Mouse (Mus musculus): Measurements from ENCODE around the gene Cct5. TPM values are rescaled to one million over a fixed set of nuclear protein-coding genes. Genes with fewer than 3 reads are reported as not detected.

The Cct5 gene
- polyA plus RNA-seq, 1 experiment from 2014 or later = 504 TPM

DNA sequence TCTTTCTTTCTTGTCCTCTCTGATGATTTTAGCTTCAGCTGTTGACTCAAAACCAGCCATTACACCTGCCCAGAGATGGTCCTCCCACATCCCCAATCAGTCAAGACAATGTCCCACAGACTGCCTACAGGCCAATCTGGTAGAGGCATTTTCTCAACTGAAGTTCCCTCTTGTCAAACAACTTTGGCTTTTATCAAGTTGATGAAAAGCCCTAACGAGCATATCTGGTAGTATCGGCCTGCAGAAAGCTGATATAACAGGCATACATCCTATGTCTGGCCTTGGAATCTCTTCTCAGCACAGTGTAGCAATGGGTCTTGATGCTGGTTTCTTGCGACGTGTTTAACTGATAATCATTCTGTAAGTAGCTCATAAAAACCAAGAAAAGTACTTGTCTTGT is 28.3 kb downstream of the Cct5 start:
- H3K27me3 ChIP-seq (replicated peaks) = no peaks in the 10 kb centered on the region

DNA sequence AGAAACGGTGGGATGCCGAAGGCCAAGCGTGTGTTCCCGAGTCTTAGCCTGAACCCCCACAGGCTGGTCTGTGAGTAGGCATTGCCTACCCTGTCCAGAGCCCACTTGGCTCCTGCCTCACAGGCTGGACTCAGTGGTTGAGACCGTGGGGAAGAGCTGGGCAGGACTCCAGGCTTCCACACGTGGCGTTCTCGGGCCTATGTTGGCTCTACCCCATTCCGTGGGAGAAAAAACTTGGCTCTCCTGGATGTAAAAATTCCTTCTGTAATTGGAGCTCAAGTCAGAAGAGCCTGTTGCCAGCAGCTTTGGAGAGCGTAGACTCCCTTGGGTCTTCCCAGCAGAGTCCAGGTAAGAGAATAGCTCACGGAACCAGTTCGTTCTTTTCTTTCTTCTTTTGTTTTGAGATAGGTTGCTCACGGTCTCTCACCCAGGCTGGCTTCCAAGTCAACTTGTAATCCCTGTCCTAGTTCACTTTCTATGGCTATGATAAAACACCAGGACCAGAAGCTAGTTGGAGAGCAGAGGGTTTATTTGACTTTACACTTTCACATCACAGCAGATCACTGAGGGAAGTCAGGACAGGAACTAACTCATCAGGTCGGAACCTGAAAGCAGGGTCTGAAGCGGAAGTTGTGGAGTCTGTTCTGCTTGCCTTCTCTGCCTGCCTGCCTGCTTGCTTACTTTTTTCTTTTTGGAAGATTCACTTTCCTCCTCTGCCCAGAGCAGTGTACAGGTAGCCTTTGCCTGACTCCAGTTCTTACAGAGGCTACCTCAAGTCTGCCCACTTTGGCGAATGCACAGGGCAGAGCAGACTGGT is 29.5 kb downstream of the Cct5 start:
- Histone ChIP-seq H3K4me1 (no peaks in the 10 kb centered on the region), H3K9me3 (no peaks in the 10 kb centered on the region), H3K27me3 (replicated peaks) (no peaks in the 10 kb centered on the region), H3K9ac (no peak overlapping the region), H3K4me2 (no peak overlapping the region), H3K27ac (no peak overlapping the region), H3K4me3 (no peak overlapping the region), H3K36me3 (replicated peaks) (no peaks in the 10 kb centered on the region)
- ATAC-seq (replicated peaks) = no peak
- WGBS = 84% methylated on average over 16 of the region's 16 CpGs

More for the DNA sequence above, 28.3 kb downstream of the Cct5 start:
- Histone ChIP-seq H3K4me1 (no peaks in the 10 kb centered on the region), H3K27ac (no peak overlapping the region), H3K9me3 (no peaks in the 10 kb centered on the region), H3K9ac (no peak overlapping the region), H3K4me2 (no peak overlapping the region), H3K36me3 (replicated peaks) (no peaks in the 10 kb centered on the region), H3K4me3 (no peak overlapping the region)
- no peak for ATAC-seq (replicated peaks)
- 90% methylated on average over 4 of the region's 4 CpGs for WGBS

DNA sequence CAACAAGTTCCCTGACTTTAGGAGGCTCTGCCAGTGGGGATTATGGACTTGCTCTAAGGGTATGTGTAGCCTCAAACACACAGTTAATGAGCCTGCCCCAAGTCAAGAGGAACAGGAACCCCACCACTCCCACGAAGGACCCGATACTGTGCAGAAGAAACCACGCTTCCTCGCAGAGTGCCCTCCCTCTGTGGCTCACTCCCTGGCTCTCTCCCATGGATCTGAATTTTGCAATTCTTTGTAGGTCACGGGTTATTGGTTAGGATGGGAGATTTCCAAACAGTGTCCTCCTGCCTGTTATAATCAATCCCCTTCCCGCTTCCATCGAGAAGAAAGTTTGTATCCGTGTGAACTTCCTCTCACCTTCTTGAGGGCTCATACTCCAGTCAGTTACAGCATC is 30.6 kb downstream of the Cct5 start:
- 94% methylated on average over 8 of the region's 8 CpGs for WGBS
- Histone ChIP-seq H3K27me3 (replicated peaks) (no peaks in the 10 kb centered on the region), H3K9ac (no peak overlapping the region), H3K36me3 (replicated peaks) (no peaks in the 10 kb centered on the region), H3K27ac (no peak overlapping the region), H3K9me3 (no peaks in the 10 kb centered on the region), H3K4me1 (no peaks in the 10 kb centered on the region), H3K4me2 (no peak overlapping the region), H3K4me3 (no peak overlapping the region)
- ATAC-seq (replicated peaks) = no peak

DNA sequence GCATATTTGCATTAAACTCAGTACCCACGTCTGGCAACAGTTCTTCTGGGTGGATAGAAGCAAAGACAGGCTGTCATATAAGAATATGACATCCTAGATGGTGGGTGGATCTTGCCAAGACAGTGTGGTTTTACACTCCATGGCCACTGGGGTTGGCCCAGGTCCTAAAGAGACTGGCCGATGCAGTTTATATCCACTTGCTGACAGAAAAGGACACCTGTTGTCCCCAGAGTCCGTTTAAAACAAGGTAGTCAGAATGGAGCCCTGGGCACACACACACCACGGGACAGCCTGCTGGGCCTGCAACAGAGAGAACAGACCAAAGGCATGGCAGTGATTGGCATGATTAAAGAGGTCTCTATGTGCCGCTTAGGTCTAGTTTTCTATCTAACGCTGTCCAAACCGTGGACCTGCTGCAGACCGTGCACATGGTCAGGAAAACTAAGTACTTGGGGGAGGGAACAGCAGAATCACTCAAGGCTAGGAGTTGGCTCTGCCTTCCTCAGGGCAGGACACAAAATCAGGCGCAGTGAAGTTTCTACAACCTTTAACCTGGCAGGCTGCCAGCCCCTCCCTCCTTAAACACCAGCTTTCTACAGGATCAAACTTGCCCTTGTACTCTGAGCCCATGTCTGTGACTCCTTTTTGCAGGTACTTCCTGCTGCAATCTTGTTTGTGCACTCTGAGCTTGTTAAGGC is 32.1 kb downstream of the Cct5 start:
- Histone ChIP-seq H3K4me2 (no peak overlapping the region), H3K27ac (no peak overlapping the region), H3K27me3 (replicated peaks) (no peaks in the 10 kb centered on the region), H3K4me3 (no peak overlapping the region), H3K9ac (no peak overlapping the region), H3K4me1 (no peaks in the 10 kb centered on the region), H3K9me3 (no peaks in the 10 kb centered on the region), H3K36me3 (replicated peaks) (no peaks in the 10 kb centered on the region)
- no peak for ATAC-seq (replicated peaks)
- 73% methylated on average over 9 of the region's 9 CpGs for WGBS

DNA sequence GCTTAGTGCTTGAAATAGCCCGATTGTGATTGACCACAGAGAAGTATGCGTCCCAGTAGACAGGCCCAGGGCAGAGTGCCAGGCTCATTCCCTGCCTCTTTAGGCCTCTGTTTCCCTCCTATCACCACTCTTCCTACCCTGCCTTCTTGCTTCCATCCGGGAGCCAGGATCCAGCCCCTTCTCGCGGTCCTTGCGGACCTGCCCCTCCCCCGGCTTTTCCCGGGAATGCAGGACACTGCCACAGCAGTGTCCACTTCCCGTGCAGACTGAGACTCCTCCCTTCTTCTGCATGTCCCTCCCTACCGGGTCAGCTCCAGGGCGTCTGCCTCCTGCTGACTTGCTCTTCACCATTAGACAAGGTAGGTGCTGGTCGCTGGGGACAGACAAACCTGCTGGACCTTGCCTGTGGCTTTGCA is 33.0 kb downstream of the Cct5 start:
- WGBS = 26% methylated on average over 12 of the region's 12 CpGs
- Histone ChIP-seq H3K9me3 (no peaks in the 10 kb centered on the region), H3K4me1 (no peaks in the 10 kb centered on the region), H3K36me3 (replicated peaks) (no peaks in the 10 kb centered on the region), H3K9ac (no peak overlapping the region), H3K27ac (no peak overlapping the region), H3K4me3 (no peak overlapping the region), H3K4me2 (no peak overlapping the region), H3K27me3 (replicated peaks) (no peaks in the 10 kb centered on the region)
- no peak for ATAC-seq (replicated peaks)

DNA sequence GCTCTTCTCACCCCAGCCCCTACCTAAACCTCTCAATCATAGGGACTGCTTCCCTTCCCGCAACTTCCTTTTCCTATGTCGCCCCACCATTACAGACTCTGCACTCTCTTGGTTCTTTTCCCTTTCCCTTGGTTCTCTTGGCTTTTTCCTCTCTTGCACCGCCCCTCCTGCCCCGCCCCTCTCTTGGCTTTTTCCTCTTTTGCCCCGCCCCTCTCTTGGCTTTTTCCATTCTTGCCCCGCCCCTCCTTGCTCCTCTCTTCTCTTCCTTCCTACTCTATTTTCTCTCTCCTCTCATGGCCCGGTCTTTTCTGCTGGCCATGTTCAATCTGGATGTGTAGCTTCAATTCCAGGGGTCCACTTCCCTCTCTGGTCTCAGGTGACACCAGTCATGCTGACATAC is 34.2 kb downstream of the Cct5 start:
- 73% methylated on average over 7 of the region's 7 CpGs for WGBS

DNA sequence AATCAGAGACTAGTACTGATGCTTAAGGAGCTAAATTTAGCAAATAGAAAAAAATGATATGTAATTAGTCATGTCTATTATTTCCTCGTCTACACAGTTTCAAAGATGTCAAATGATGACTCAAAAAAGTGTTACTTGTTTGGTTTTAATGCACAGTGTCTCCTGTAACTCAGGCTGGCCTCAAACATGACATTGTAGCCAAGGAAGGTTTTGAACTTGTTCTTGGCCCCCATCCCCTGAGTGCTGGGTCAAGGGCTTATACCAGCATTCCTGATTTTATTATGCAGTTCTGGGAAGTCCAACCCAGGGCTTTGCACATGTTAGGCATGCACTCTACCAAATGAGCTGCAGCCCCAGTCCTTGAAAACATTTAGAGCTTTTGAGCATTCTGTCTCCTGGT is 35.8 kb downstream of the Cct5 start:
- no peak for ATAC-seq (replicated peaks)

More for the DNA sequence above, 34.2 kb downstream of the Cct5 start:
- H3K4me2 ChIP-seq = no peak overlapping the region
- H3K4me1 ChIP-seq = no peaks in the 10 kb centered on the region
- no peak for ATAC-seq (replicated peaks)
- no peaks in the 10 kb centered on the region for H3K27me3 ChIP-seq (replicated peaks)
- no peak overlapping the region for H3K4me3 ChIP-seq
- no peaks in the 10 kb centered on the region for H3K36me3 ChIP-seq (replicated peaks)
- H3K9me3 ChIP-seq = no peaks in the 10 kb centered on the region
- no peak overlapping the region for H3K27ac ChIP-seq
- no peak overlapping the region for H3K9ac ChIP-seq

DNA sequence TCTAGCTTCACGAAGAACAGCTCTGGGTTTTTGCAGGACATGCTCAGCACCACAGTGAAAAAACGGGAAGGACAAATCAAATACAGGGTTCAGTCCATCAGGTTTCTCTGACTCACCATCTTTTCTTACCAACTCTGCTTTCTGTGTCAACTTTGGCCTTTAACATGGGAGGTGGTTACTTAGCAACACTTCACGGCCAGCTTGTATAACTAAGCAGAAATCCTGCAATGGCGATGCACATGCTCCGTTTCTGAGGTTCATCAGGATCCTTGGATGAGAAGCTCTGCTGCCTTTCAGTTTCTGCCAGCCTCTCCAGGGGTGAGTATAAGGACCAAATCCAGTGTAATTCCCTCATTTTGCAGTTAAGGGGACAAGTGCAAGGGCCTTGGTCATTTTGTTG is 36.4 kb downstream of the Cct5 start, which contains the start of gene Cmbl:
Gene Cmbl, plus strand, starts transcription at position 206 of the 400 bp plus-strand sequence.
- no peaks in the 10 kb centered on the region for H3K4me1 ChIP-seq
- no peak within 1 kb of the TSS for H3K27ac ChIP-seq
- H3K36me3 ChIP-seq (replicated peaks) = no peaks in the 10 kb centered on the region
- ATAC-seq (replicated peaks) = no peak
- H3K4me3 ChIP-seq = no peak within 1 kb of the TSS
- 66% methylated on average over 5 of the region's 5 CpGs for WGBS
- no peak within 1 kb of the TSS for H3K4me2 ChIP-seq
- no peaks in the 10 kb centered on the region for H3K9me3 ChIP-seq
- H3K9ac ChIP-seq = no peak within 1 kb of the TSS
- no peaks in the 10 kb centered on the region for H3K27me3 ChIP-seq (replicated peaks)

More for the DNA sequence above, 35.8 kb downstream of the Cct5 start:
- Histone ChIP-seq H3K27ac (no peak overlapping the region), H3K9me3 (no peaks in the 10 kb centered on the region), H3K4me3 (no peak overlapping the region), H3K27me3 (replicated peaks) (no peaks in the 10 kb centered on the region), H3K9ac (no peak overlapping the region), H3K4me1 (no peaks in the 10 kb centered on the region), H3K4me2 (no peak overlapping the region), H3K36me3 (replicated peaks) (no peaks in the 10 kb centered on the region)
- 79% methylated on average over 1 of the region's 1 CpGs for WGBS

DNA sequence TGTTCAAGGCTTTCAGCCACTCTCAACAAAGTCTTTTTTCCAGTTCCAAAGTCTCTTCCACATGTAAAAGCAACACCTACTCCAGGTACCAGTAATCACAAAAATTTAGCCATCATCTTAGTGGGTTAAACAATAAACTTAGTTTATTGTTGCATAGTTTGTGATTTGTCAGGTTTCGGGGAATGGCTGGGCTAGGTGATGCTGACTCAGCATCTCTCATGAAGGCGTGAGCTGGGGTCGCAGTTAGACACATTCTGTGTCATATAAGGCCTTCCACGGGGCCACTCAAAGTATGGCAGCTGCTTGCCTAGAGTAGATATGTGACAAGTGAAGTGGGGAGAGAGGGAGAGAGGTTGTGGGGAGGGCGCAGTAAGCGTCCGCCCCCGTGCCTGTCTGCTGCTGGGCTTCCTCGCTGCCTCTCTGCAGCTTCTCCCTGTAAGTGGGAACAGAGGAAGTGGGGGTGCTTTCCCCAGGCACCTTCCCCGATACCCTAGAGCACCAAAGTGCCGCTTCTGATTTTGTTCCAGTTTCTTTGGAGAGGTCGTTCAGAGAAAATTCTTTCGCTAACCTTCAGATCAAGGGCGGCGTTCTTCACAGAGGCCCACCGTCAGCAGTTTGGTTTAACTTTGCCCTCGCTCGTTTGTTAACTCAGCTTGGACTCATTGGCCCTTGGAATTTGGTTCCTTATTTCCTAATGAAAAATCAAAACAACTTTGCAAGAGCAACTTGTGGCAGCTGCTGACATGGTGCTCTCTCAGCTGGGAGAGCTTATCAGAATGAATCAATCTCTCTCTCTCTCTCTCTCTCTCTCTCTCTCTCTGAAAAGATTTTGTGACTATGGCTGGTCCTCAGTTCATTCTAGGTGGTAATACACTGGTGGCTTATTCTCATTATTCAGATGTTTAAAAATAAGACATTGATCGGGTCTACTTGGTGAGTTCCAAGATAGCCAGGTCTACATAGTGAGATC is 37.7 kb downstream of the Cct5 start:
- no peaks in the 10 kb centered on the region for H3K27me3 ChIP-seq (replicated peaks)
- no peak overlapping the region for H3K4me3 ChIP-seq
- no peaks in the 10 kb centered on the region for H3K36me3 ChIP-seq (replicated peaks)
- H3K27ac ChIP-seq = no peak overlapping the region
- WGBS = 82% methylated on average over 19 of the region's 19 CpGs
- H3K4me2 ChIP-seq = no peak overlapping the region
- no peaks in the 10 kb centered on the region for H3K9me3 ChIP-seq
- no peak for ATAC-seq (replicated peaks)
- H3K4me1 ChIP-seq = no peaks in the 10 kb centered on the region
- H3K9ac ChIP-seq = no peak overlapping the region

DNA sequence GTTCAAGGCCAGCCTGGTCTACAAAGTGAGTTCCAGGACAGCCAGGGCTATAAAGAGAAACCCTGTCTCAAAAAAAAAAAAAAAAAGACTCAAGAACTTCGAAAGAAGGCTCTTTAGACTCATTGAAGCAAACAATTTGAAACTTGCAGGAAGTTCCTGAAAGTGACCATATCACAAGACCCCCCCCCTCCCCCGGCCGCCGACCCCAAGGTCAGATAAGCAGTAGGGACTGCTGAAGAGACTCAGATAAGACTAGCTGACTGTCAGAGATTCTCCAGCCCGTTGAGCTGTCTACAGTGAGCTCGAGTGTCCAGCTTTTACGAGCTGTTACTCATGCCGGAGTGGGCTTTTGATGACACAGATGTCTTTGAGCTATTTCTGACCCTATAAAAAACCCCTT is 38.8 kb downstream of the Cct5 start:
- H3K36me3 ChIP-seq (replicated peaks) = no peaks in the 10 kb centered on the region
- ATAC-seq (replicated peaks) = no peak

DNA sequence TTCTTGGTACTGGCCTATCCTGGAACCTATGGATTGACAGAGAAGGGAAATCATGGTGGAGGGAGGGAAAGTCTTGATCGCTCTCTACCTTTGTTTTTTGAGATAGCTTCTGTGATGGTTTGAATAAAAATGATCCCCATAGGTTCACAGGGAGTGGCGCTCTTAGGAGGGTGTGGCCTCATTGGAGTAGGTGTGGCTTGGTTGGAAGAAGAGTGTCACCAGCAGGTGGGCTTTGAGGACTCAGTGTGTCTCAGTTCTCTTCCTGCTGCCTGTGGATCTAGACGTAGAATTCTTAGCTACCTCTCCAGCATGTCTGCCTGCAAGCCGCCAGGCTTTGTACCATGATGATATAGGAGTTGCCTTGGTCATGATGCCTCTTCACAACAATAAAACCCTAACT is 39.6 kb downstream of the Cct5 start:
- 86% methylated on average over 4 of the region's 4 CpGs for WGBS
- no peak for ATAC-seq (replicated peaks)
- Histone ChIP-seq H3K27me3 (replicated peaks) (no peaks in the 10 kb centered on the region), H3K4me2 (no peak overlapping the region), H3K9ac (no peak overlapping the region), H3K4me3 (no peak overlapping the region), H3K9me3 (no peaks in the 10 kb centered on the region), H3K36me3 (replicated peaks) (no peaks in the 10 kb centered on the region), H3K4me1 (no peaks in the 10 kb centered on the region), H3K27ac (no peak overlapping the region)

More for the DNA sequence above, 38.8 kb downstream of the Cct5 start:
- H3K27ac ChIP-seq = no peak overlapping the region
- no peak overlapping the region for H3K4me2 ChIP-seq
- no peaks in the 10 kb centered on the region for H3K27me3 ChIP-seq (replicated peaks)
- no peaks in the 10 kb centered on the region for H3K4me1 ChIP-seq
- H3K4me3 ChIP-seq = no peak overlapping the region
- 89% methylated on average over 8 of the region's 8 CpGs for WGBS
- no peak overlapping the region for H3K9ac ChIP-seq
- no peaks in the 10 kb centered on the region for H3K9me3 ChIP-seq

DNA sequence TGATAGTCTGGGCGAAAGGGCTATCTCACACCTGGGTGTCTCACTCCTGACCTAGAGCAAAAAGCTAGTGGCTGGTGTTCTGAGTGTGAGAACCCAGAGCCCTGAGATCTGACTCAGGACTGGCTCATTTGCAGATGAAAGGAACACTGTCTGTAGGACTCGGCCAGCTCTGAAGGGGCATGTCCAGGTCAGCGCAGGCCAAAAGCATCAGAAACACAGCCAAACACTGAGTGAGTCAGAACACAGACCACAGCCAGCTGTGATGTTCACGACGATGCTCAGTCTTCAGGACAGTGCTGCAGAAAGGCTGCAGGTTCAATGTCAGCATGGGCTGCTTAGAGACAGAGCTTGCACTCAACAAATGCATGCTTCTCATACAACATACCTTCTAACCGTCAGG is 40.2 kb downstream of the Cct5 start:
- no peaks in the 10 kb centered on the region for H3K9me3 ChIP-seq
- no peaks in the 10 kb centered on the region for H3K27me3 ChIP-seq (replicated peaks)
- no peak overlapping the region for H3K27ac ChIP-seq
- 74% methylated on average over 6 of the region's 6 CpGs for WGBS
- ATAC-seq (replicated peaks) = no peak
- H3K4me3 ChIP-seq = no peak overlapping the region
- no peaks in the 10 kb centered on the region for H3K36me3 ChIP-seq (replicated peaks)
- no peak overlapping the region for H3K9ac ChIP-seq
- no peak overlapping the region for H3K4me2 ChIP-seq
- H3K4me1 ChIP-seq = no peaks in the 10 kb centered on the region
